13 mouse cellular contexts compared by ENCODE assay signal in genomic region chr6:142908911-142909770, GRCm38 (mm10). TPM values are rescaled to one million over a fixed set of nuclear protein-coding genes. Genes with fewer than 3 reads are reported as not detected.
A peak's percentile ranks its signal among the peaks of the same experiment; 100 is the strongest.
DNase-seq lines count a peak whose midpoint lies in the region; ATAC-seq and TF ChIP-seq lines count a peak whose summit lies in the region.
"Had no signal": no experiment of that assay in that cellular context is flagged by ENCODE, and none has a peak within 500 bp of the region (broad histone marks: within the 10 kb centered on the region; RNA-seq: fewer than 3 reads in every experiment).

No protein-coding gene starts in this region.

- H3K4me1 ChIP-seq in midbrain, embryonic 11.5 days (ENCODE audit: control insufficient read depth, insufficient read depth, low read length), result no peaks in the 10 kb centered on the region
- no peaks in the 10 kb centered on the region for H3K4me1 ChIP-seq in midbrain, embryonic 15.5 days
- peaks cover 9% of the 10 kb centered on the region for H3K4me1 ChIP-seq in bone marrow macrophage, adult 2 months (ENCODE audit: control insufficient read depth, insufficient read depth, low read length)

- no peak for ATAC-seq in midbrain, embryonic 11.5 days (ENCODE audit: low FRiP score)
- ATAC-seq in midbrain, embryonic 15.5 days (replicated peaks), result no peak
- ATAC-seq: intestine, embryonic 16.5 days had no signal

- peak; percentile 65 for DNase-seq in midbrain, embryonic 11.5 days (ENCODE audit: low spot score, missing footprints)
- DNase-seq in cerebellum, postnatal 36 days, result no peak
- DNase-seq in gastrocnemius, adult 18-20 months (ENCODE audit: low spot score), result no peak
- DNase-seq in adrenal gland, postnatal 36 days, result no peak
- DNase-seq: cerebellum, postnatal 25 days; heart, postnatal 14 days had no signal

- H3K27ac ChIP-seq in midbrain, embryonic 11.5 days (ENCODE audit: low read depth, low read length), result no peak overlapping the region
- H3K27ac ChIP-seq in midbrain, embryonic 15.5 days, result no peak overlapping the region
- H3K27ac ChIP-seq in bone marrow macrophage, adult 2 months (ENCODE audit: insufficient read depth, low read depth, low read length), result peak overlapping the region; percentile 57
- H3K27ac ChIP-seq in macrophage, result peak overlapping the region; percentile 54
- H3K27ac ChIP-seq: left cerebral cortex, adult 2 months had no signal

- H3K4me3 ChIP-seq in midbrain, embryonic 11.5 days (ENCODE audit: low read depth, low read length), result no peak overlapping the region
- H3K4me3 ChIP-seq in midbrain, embryonic 15.5 days, result no peak overlapping the region
- H3K4me3 ChIP-seq in bone marrow macrophage, adult 2 months (ENCODE audit: insufficient read depth, low read length), result no peak overlapping the region
- no peak overlapping the region for H3K4me3 ChIP-seq in macrophage (ENCODE audit: inconsistent target)
- H3K4me3 ChIP-seq: left cerebral cortex, adult 2 months; myocyte had no signal

- TF ChIP-seq POLR2A in bone marrow macrophage, adult 2 months (IDR thresholded peaks at IDR 0.05; ENCODE audit: borderline replicate concordance, low read depth, low read length), result no peak

- no peak for TF ChIP-seq CTCF in bone marrow macrophage, adult 2 months (IDR thresholded peaks at IDR 0.05; ENCODE audit: low read depth, low read length)

- no peaks in the 10 kb centered on the region for H3K27me3 ChIP-seq in midbrain, embryonic 11.5 days (ENCODE audit: control insufficient read depth, insufficient read depth, low read length)
- H3K27me3 ChIP-seq in midbrain, embryonic 15.5 days (replicated peaks), result no peaks in the 10 kb centered on the region

- no peaks in the 10 kb centered on the region for H3K79me2 ChIP-seq in macrophage (ENCODE audit: inconsistent target)

- WGBS in midbrain, embryonic 11.5 days, result 85% methylated on average over 5 of the region's 5 CpGs
- WGBS in midbrain, embryonic 15.5 days, result 81% methylated on average over 5 of the region's 5 CpGs
- 46% methylated on average over 5 of the region's 5 CpGs for WGBS in macrophage (ENCODE audit: missing documents)

- no peak overlapping the region for H3K9ac ChIP-seq in midbrain, embryonic 11.5 days (ENCODE audit: low read length)
- no peak overlapping the region for H3K9ac ChIP-seq in midbrain, embryonic 15.5 days

- no peak overlapping the region for H3K4me2 ChIP-seq in midbrain, embryonic 11.5 days
- no peak overlapping the region for H3K4me2 ChIP-seq in midbrain, embryonic 15.5 days

- no peaks in the 10 kb centered on the region for H3K9me3 ChIP-seq in midbrain, embryonic 11.5 days (ENCODE audit: control insufficient read depth, low read length)
- H3K9me3 ChIP-seq in midbrain, embryonic 15.5 days, result no peaks in the 10 kb centered on the region

- H3K36me3 ChIP-seq in midbrain, embryonic 11.5 days (ENCODE audit: control insufficient read depth, insufficient read depth, low read length), result no peaks in the 10 kb centered on the region
- 0 out of 2 replicates have a peak, but pooled peaks cover 3% of the 10 kb centered on the region for H3K36me3 ChIP-seq in midbrain, embryonic 15.5 days (replicated peaks)
- no peaks in the 10 kb centered on the region for H3K36me3 ChIP-seq in macrophage (ENCODE audit: inconsistent target)

RNA-seq across cellular contexts. Expression of gene St8sia1, which starts 55.1 kb away (rescaled TPM):
- polyA plus RNA-seq in midbrain, embryonic 11.5 days (2014; fragmentation: Nextera tagmentation; extraction: Ambion mirVana), result 3.8 and 5.4 TPM in 2 replicates
- polyA plus RNA-seq in midbrain, embryonic 15.5 days (2015; fragmentation: Nextera tagmentation; extraction: Ambion mirVana), result 8.8 and 9.2 TPM in 2 replicates
- polyA plus RNA-seq in bone marrow macrophage, adult 2 months (2012; ENCODE audit: insufficient read depth, insufficient read length, missing spikeins), result not detected in 2 replicates
- under 1 TPM in 12 of 26 experiments, not detected in 14; 0.07 to 0.69 (median 0.16) TPM for total RNA-seq in macrophage (2018; cell fraction: chromatin; rRNA removed)
- 1 to 10 TPM in 1 of 26 experiments, under 1 TPM in 24, not detected in 1; 0.04 to 1.1 (median 0.14) TPM for total RNA-seq in macrophage (2018; cell fraction: cytosol; rRNA removed)
- under 1 TPM; 0.06 to 1.00 (median 0.24) TPM for total RNA-seq in macrophage (2018; cell fraction: nucleus; rRNA removed)
- 0.02 to 0.13 TPM (median 0.11 TPM) in 3 replicates for polyA plus RNA-seq in macrophage (2018)
- total RNA-seq in gastrocnemius, adult 18-20 months (2021), result under 1 TPM; 0.19 to 0.30 TPM
- total RNA-seq in adrenal gland, postnatal 36 days (2021), result 1 to 10 TPM in 1 of 2 experiments, under 1 TPM in 1; 0.40 to 1.3 TPM
- total RNA-seq: MEL had no signal

Comparison
In these comparisons a context has a peak if more than half of its experiments do, and no peak if none do; other contexts are left out.
1. H3K27ac ChIP-seq: peak in bone marrow macrophage, adult 2 months (single experiment) and macrophage (single experiment); none in midbrain, embryonic 11.5 days (single experiment) and midbrain, embryonic 15.5 days (single experiment).